Mouse (Mus musculus) hindbrain, postnatal 0 days (tissue): ENCODE data around the gene Camkk1. TPM values are rescaled to one million over a fixed set of nuclear protein-coding genes. Genes with fewer than 3 reads are reported as not detected.

ENCODE experiments used
- ATAC-seq: fragments of 200-750 bp; cut with Nextera tagmentation; 2 replicates; pipeline ENCODE4 v1.8.0; 2017; ENCODE audit warnings: mild to moderate bottlenecking, moderate TSS enrichment, moderate library complexity
- DNase-seq: peaks from one replicate; pipeline ENCODE4 v3.0.0-alpha.2; 2015; ENCODE audit warnings: low spot score
- H3K27ac ChIP-seq: fragments of 300-500 bp; sonication (generic); 2 replicates; pipeline ENCODE4 v1.5.1; 2014; ENCODE audit warnings: mild to moderate bottlenecking
- H3K27me3 ChIP-seq: fragments of 300-500 bp; sonication (generic); 2 replicates; pipeline ENCODE4 v1.6.1; 2014; ENCODE audit warnings: low read length, mixed read lengths; ENCODE audit not compliant: insufficient read depth
- H3K36me3 ChIP-seq: fragments of 300-500 bp; sonication (generic); 2 replicates; pipeline ENCODE4 v1.6.1; 2014; ENCODE audit warnings: low read length, mixed read lengths; ENCODE audit not compliant: insufficient read depth
- H3K4me1 ChIP-seq: fragments of 300-500 bp; sonication (generic); 2 replicates; pipeline ENCODE4 v1.6.1; 2014; ENCODE audit warnings: antibody characterized with exemption, low read length, mixed read lengths; ENCODE audit not compliant: insufficient read depth
- H3K4me2 ChIP-seq: fragments of 300-500 bp; sonication (generic); 2 replicates; pipeline ENCODE4 v1.6.1; 2014; ENCODE audit warnings: low read depth, mild to moderate bottlenecking, low read length, moderate library complexity, mixed read lengths
- H3K4me3 ChIP-seq: fragments of 300-500 bp; sonication (generic); 2 replicates; pipeline ENCODE4 v1.5.1; 2014; ENCODE audit warnings: low read length
- H3K9ac ChIP-seq: fragments of 300-500 bp; sonication (generic); replicated peaks from 2 replicates; pipeline ENCODE4 v1.6.1; 2014; ENCODE audit warnings: mild to moderate bottlenecking, low read length, moderate library complexity, mixed read lengths
- H3K9me3 ChIP-seq: fragments of 300-500 bp; sonication (generic); 2 replicates; pipeline ENCODE4 v1.6.1; 2016; ENCODE audit warnings: low read length, mixed read lengths
- CTCF ChIP-seq: IDR thresholded peaks from 2 replicates; pipeline ENCODE4 v1.5.1; 2016; ENCODE audit warnings: antibody characterized with exemption, control low read depth, low read depth
- WGBS: fragments of 180-500 bp; shearing (Covaris S2); extraction: QIAGEN DNeasy Blood & Tissue Kit; methylation state at CpG from one replicate; pipeline ENCODE4 v1.1.7; 2014; 5-methylcytosine and 5-hydroxymethylcytosine counted together
- polyA plus RNA-seq: library from polyadenylated mRNA; unstranded; fragments of >200 nt; fragmentation: Nextera tagmentation; extraction: Ambion mirVana; gene quantifications from 2 replicates; pipeline ENCODE4 v1.2.1, GENCODE M21; 2015
- total RNA-seq: library from RNA; depleted of rRNA; stranded (reverse); fragments of >200 nt; gene quantifications from 2 replicates; pipeline ENCODE4 v1.2.3, GENCODE M21; 2014

Camkk1 gene
- total and polyA plus RNA-seq, 2 experiments from 2014 or later = 26.7 to 27.4 TPM

DNA sequence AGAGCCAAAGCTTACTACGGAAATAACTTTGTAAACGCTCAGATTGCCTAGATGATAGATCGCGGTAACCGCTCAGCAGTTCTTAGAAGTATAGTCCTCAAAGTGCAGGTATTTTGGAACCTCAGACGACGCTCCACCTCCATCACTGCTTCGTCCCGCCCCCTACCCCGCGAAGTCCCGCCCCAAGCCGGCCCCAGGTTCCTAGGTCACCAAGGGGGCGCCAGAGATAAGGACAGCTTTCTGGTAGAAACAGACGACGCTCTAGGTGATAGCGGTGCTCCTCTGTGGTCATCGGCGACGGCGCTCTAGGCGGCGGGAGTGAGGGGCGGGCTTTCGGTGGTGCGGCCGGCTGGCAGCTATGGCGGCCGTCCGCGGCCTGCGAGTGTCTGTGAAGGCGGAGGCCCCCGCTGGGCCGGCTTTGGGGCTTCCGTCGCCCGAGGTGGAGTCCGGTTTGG, 28.8 kb downstream of the Camkk1 start, which contains the start of gene Ncbp3:
Ncbp3 (plus strand) TSS at position 242 of the 455 bp plus-strand sequence.
- ATAC-seq = peak; percentile 97
- Histone ChIP-seq H3K27me3 (no peaks in the 10 kb centered on the region), H3K4me3 (peak within 1 kb of the TSS; percentile 82), H3K9me3 (no peaks in the 10 kb centered on the region), H3K36me3 (peaks cover 15% of the 10 kb centered on the region; the same call in 1 of the 2 replicates), H3K4me2 (peak within 1 kb of the TSS; percentile 64), H3K27ac (peak within 1 kb of the TSS; percentile 87), H3K9ac (peak within 1 kb of the TSS; percentile 87), H3K4me1 (0 out of 2 replicates have a peak, but pooled peaks cover 5% of the 10 kb centered on the region)
- peak; percentile 99 for DNase-seq
- WGBS = under 1% methylated on average over 38 of the region's 39 CpGs
- peak; percentile 82 for TF ChIP-seq CTCF

- Histone ChIP-seq H3K4me2 (peak overlapping the region; percentile 64), H3K4me3 (peak overlapping the region; percentile 82), H3K27me3 (no peaks in the 10 kb centered on the region), H3K9me3 (no peaks in the 10 kb centered on the region), H3K4me1 (0 out of 2 replicates have a peak, but pooled peaks cover 5% of the 10 kb centered on the region), H3K27ac (peak overlapping the region; percentile 87), H3K36me3 (peaks cover 19% of the 10 kb centered on the region; the same call in 1 of the 2 replicates), H3K9ac (peak overlapping the region; percentile 87)
- WGBS = 2% methylated on average over 55 of the region's 55 CpGs
- ATAC-seq (peak; percentile 70), DNase-seq (no peak)
- no peak for TF ChIP-seq CTCF
These were observed 29.4 kb downstream of the Camkk1 start for GRCm38 (mm10) chr11:73048030-73048876.

- Histone ChIP-seq H3K27me3 (no peaks in the 10 kb centered on the region), H3K9me3 (no peaks in the 10 kb centered on the region), H3K4me2 (peak overlapping the region; percentile 64), H3K4me1 (0 out of 2 replicates have a peak, but pooled peaks cover 5% of the 10 kb centered on the region), H3K36me3 (peaks cover 29% of the 10 kb centered on the region; the same call in 1 of the 2 replicates), H3K4me3 (0 out of 2 replicates have a peak overlapping the region, but pooled peaks have one; percentile 82), H3K9ac (no peak overlapping the region), H3K27ac (no peak overlapping the region)
- DNase-seq (peak; percentile 90), ATAC-seq (no peak)
- TF ChIP-seq CTCF = peak; percentile 89
- WGBS = 1% methylated on average over 4 of the region's 4 CpGs
These were observed 30.5 kb downstream of the Camkk1 start for GRCm38 (mm10) chr11:73049335-73049734.

DNA sequence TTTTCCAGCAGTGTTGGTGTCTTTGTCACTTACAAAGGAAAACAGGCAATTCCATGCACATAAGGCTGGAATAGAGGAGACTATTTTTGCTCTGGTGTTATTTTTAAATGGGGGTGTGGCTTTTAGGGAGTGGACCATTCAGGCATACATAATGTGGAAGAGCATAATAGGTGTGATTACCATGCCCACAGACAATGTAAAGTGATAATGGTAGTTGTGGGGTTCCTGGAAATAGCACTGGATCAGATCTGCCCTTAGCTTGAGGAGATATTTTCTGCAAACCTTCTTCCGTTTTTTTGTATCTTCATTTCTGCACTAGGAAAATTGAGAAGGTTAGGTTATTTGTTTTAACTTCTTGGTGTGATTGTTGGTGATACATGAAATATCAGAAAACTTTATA, 34.0 kb downstream of the Camkk1 start:
- WGBS = 84% methylated on average over 1 of the region's 1 CpGs
- no peak overlapping the region for H3K9ac ChIP-seq
- H3K4me3 ChIP-seq = no peak overlapping the region
- ATAC-seq = no peak
- H3K27ac ChIP-seq = no peak overlapping the region
- H3K36me3 ChIP-seq = peaks cover 43% of the 10 kb centered on the region; the same call in 1 of the 2 replicates
- TF ChIP-seq CTCF = no peak
- no peak overlapping the region for H3K4me2 ChIP-seq
- no peaks in the 10 kb centered on the region for H3K9me3 ChIP-seq
- no peak for DNase-seq
- H3K27me3 ChIP-seq = no peaks in the 10 kb centered on the region
- 0 out of 2 replicates have a peak, but pooled peaks cover 5% of the 10 kb centered on the region for H3K4me1 ChIP-seq

GRCm38 (mm10) chr11:73057701-73058100, 38.9 kb downstream of the Camkk1 start:
- Histone ChIP-seq H3K27ac (no peak overlapping the region), H3K4me3 (no peak overlapping the region), H3K9me3 (no peaks in the 10 kb centered on the region), H3K4me1 (no peaks in the 10 kb centered on the region), H3K27me3 (no peaks in the 10 kb centered on the region), H3K36me3 (peaks cover 29% of the 10 kb centered on the region; the same call in 1 of the 2 replicates), H3K4me2 (no peak overlapping the region), H3K9ac (no peak overlapping the region)
- ATAC-seq (no peak), DNase-seq (no peak)
- TF ChIP-seq CTCF = no peak
- WGBS = 89% methylated on average over 5 of the region's 5 CpGs

- Histone ChIP-seq H3K9ac (no peak overlapping the region), H3K27me3 (no peaks in the 10 kb centered on the region), H3K4me1 (no peaks in the 10 kb centered on the region), H3K27ac (no peak overlapping the region), H3K9me3 (no peaks in the 10 kb centered on the region), H3K4me3 (no peak overlapping the region), H3K36me3 (peaks cover 16% of the 10 kb centered on the region; the same call in 1 of the 2 replicates), H3K4me2 (no peak overlapping the region)
- ATAC-seq = no peak
- no peak for TF ChIP-seq CTCF
- 94% methylated on average over 3 of the region's 3 CpGs for WGBS
- no peak for DNase-seq
These were observed 40.8 kb downstream of the Camkk1 start for GRCm38 (mm10) chr11:73059630-73060029.
